Mouse (Mus musculus) megakaryocyte, embryonic 14.5 days (primary cell): Measurements from ENCODE around the gene Itgb1. TPM values are rescaled to one million over a fixed set of nuclear protein-coding genes. Genes with fewer than 3 reads are reported as not detected.
A peak's percentile ranks its signal among the peaks of the same experiment; 100 is the strongest.

Experiments used
- H3K27me3 ChIP-seq: replicated peaks from 2 replicates; pipeline ENCODE3; 2012; ENCODE audit warnings: inconsistent platforms
- H3K36me3 ChIP-seq: replicated peaks from 2 replicates; pipeline ENCODE3; 2012; ENCODE audit warnings: low read length, inconsistent platforms, mixed read lengths
- H3K4me1 ChIP-seq: 2 replicates; pipeline ENCODE4 v1.6.1; 2012; ENCODE audit warnings: inconsistent platforms
- H3K4me3 ChIP-seq: replicated peaks from 2 replicates; pipeline ENCODE3; 2012; ENCODE audit warnings: moderate library complexity, mild to moderate bottlenecking, inconsistent platforms
- H3K9me3 ChIP-seq: 2 replicates; pipeline ENCODE4 v1.6.1; 2012; ENCODE audit warnings: inconsistent platforms
- FLI1 ChIP-seq: IDR thresholded peaks from 2 replicates; pipeline ENCODE4 v1.6.1; 2012; ENCODE audit warnings: low read length, inconsistent platforms, mixed read lengths
- GATA1 ChIP-seq: IDR thresholded peaks from 3 replicates; pipeline ENCODE4 v1.6.1; 2012; ENCODE audit warnings: mixed read lengths, low read length, inconsistent platforms, borderline replicate concordance
- polyA plus RNA-seq: library from polyadenylated mRNA; stranded (reverse); fragments of >175 nt; gene quantifications from 2 replicates; pipeline ENCODE4 v1.2.3, GENCODE M21; 2012; ENCODE audit warnings: low replicate concordance; ENCODE audit not compliant: insufficient read depth

Gene Itgb1
- polyA plus RNA-seq, result 47.5 and 54.1 TPM in 2 replicates

DNA sequence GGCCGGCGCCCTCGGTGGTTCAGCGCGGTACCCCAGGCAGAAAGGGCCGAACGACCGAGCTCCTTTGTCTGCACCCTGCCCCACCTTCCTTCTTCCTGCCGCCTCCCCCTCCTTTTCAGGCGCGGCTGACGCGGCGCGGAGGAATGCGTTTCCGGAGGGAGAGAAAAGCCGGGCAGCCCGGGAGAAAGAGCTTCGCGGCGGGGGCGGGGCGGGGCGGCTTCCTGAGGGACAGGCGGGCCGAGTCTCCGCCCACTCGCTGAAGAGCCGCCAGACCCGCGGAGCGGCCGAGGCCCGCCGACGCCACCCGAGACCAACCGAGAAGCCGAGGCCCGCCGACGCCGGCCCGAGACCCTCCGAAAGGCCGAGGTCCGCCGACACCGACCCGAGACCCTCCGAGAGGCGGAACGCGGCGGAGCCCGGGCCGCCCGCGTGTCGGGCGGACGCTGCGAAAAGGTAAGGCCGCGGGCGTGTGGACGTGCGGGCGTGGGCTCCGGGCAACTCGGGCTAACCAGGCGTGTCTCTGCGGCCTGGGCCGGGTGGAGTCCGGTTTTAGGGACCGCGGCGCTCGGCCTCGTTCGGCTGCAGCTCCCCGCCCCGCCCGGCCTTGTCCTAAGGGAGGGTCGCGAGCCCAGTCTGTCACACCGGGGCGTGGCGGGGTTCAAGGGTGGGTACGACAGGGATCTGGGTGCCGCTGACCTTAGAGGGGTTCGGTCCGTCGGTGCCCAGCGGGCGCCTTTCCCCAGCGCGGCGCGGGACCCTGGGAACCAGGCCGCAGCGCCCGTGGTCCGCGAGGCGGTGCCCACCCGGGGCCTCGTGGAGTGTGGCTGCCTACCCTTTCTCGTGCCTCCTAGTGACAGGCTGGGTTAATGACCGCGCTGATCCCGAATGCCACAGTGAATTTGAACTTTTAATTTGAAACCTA, at the start of gene Itgb1:
Itgb1 (plus strand) TSS at position 148 of the 922 bp plus-strand sequence.
- H3K9me3 ChIP-seq, result no peaks in the 10 kb centered on the region
- H3K4me3 ChIP-seq, result peak within 1 kb of the TSS; percentile 97
- H3K36me3 ChIP-seq, result no peaks in the 10 kb centered on the region
- peak; percentile 42; the same call in 1 of the 2 replicates for TF ChIP-seq FLI1
- TF ChIP-seq GATA1, result no peak
- H3K27me3 ChIP-seq, result no peaks in the 10 kb centered on the region
- peaks cover 55% of the 10 kb centered on the region for H3K4me1 ChIP-seq

DNA sequence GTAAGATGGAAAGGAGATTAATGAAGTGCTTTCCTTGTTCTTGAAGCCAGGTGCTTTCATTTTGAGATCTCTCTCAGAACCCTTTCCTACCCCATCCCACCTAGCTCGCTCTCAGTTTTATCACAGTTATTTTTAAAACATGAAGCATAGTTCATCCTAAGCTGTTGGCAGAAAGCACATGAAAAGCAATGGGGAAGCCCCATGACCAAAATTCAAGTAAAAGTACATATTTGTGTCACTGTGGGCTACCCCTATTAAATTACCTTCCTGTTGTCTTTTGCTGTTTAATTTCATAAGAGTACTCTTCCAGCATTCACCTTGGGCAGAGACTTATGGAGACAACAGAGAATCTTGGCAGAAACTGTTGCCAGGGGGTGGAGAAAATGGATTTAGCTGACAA, 42.4 kb upstream of the Itgb1 start:
- H3K27me3 ChIP-seq, result peaks cover 4% of the 10 kb centered on the region
- no peaks in the 10 kb centered on the region for H3K36me3 ChIP-seq
- H3K4me1 ChIP-seq, result peaks cover 50% of the 10 kb centered on the region
- TF ChIP-seq FLI1, result no peak
- no peak for TF ChIP-seq GATA1
- H3K4me3 ChIP-seq, result no peak overlapping the region
- peaks cover 5% of the 10 kb centered on the region; the same call in 1 of the 2 replicates for H3K9me3 ChIP-seq

DNA sequence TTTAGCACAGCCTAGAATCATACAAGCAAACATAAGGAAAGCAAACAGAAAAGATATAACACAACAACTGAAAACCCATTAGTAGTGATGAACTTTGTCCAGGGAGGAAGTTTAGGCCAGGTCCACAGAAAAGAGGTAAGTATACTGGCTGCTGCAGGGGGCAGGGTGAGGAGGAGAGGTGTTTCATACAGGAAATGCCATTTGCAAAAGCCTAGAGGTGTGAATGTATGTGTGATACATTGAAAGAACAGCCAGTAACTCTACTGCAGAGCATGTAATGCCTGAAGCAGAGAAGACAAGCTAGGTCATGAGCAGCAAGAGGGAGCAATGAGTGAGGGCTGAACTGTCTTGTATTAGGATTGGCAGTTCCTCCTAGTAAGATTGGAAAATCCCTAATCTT, 40.0 kb upstream of the Itgb1 start:
- H3K27me3 ChIP-seq, result peaks cover 4% of the 10 kb centered on the region
- peaks cover 66% of the 10 kb centered on the region for H3K4me1 ChIP-seq
- no peak for TF ChIP-seq GATA1
- no peak for TF ChIP-seq FLI1
- H3K36me3 ChIP-seq, result no peaks in the 10 kb centered on the region
- peaks cover 5% of the 10 kb centered on the region; the same call in 1 of the 2 replicates for H3K9me3 ChIP-seq
- H3K4me3 ChIP-seq, result no peak overlapping the region

DNA sequence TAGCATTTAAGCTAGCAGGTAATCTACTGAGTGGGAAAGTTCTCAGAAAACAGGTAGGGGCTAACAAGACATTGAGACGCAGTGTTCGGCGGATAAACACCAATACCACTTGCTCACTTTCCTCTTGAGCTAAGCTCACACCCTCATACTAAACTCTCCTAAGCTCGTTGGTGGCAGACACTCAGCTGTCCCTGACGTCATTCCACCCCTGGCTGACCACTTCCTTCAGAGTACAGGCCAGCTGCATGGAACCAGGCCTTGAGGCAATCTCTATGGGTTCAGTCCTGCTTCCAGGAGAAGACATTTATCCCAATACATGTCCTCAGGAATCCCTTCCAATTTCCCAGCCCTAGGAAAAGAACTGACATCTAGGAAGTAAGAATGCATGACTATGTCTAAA, 39.0 kb upstream of the Itgb1 start:
- no peak for TF ChIP-seq FLI1
- TF ChIP-seq GATA1, result no peak
- peaks cover 71% of the 10 kb centered on the region for H3K4me1 ChIP-seq

DNA sequence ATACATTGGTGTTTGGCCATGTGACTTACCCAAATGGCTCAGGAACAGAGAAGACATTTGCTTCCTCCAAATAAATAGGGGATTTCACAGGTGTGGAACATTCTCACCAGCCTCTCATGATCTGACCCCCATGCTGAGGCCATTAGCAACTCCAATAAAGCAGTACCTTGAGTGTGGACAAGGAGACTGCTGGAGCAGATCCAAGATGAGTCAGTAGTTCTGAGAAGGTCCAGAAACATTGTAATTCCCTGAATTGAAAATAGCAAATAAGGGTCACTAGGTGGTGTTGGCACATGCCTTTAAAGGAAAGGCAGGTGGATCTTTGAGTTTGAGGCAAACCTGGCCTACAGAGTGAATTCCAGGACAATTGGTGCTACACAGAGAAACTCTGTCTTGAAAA, 37.4 kb upstream of the Itgb1 start:
- H3K4me1 ChIP-seq, result peaks cover 83% of the 10 kb centered on the region
- no peak for TF ChIP-seq FLI1
- no peak for TF ChIP-seq GATA1
- H3K4me3 ChIP-seq, result no peak overlapping the region
- H3K36me3 ChIP-seq, result no peaks in the 10 kb centered on the region
- H3K9me3 ChIP-seq, result no peaks in the 10 kb centered on the region
- H3K27me3 ChIP-seq, result no peaks in the 10 kb centered on the region

More for the DNA sequence above, 39.0 kb upstream of the Itgb1 start:
- H3K9me3 ChIP-seq, result peaks cover 5% of the 10 kb centered on the region; the same call in 1 of the 2 replicates
- no peak overlapping the region for H3K4me3 ChIP-seq
- no peaks in the 10 kb centered on the region for H3K36me3 ChIP-seq
- peaks cover 2% of the 10 kb centered on the region for H3K27me3 ChIP-seq

DNA sequence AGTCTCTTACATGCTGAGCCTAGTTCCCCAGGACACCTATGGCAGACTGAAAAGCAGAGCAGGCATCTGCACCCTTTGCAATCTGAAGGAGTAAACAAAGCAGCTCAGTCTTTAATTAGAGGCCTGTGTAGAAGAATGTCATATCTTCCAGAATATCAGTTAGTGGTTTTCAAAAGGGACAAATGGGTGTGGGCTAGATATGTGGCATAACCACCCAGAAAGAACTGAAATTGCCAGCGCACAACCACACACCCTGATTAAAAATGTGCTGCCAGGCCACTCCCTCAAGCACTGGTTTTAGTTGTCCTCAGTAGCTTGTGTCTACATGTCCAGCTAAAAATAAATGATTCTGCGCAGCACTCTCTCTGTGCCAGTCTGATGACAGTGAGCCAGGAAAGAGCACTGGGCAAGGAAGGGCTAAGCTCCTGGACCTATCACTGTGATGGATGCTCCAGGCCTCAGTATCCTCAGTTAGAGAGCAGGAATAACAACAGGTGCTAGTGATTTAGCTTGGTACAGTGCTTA, 35.1 kb upstream of the Itgb1 start:
- H3K4me1 ChIP-seq, result peaks cover 84% of the 10 kb centered on the region
- H3K27me3 ChIP-seq, result no peaks in the 10 kb centered on the region
- no peaks in the 10 kb centered on the region for H3K36me3 ChIP-seq
- H3K4me3 ChIP-seq, result no peak overlapping the region
- H3K9me3 ChIP-seq, result no peaks in the 10 kb centered on the region
- TF ChIP-seq FLI1 (no peak), GATA1 (no peak)

DNA sequence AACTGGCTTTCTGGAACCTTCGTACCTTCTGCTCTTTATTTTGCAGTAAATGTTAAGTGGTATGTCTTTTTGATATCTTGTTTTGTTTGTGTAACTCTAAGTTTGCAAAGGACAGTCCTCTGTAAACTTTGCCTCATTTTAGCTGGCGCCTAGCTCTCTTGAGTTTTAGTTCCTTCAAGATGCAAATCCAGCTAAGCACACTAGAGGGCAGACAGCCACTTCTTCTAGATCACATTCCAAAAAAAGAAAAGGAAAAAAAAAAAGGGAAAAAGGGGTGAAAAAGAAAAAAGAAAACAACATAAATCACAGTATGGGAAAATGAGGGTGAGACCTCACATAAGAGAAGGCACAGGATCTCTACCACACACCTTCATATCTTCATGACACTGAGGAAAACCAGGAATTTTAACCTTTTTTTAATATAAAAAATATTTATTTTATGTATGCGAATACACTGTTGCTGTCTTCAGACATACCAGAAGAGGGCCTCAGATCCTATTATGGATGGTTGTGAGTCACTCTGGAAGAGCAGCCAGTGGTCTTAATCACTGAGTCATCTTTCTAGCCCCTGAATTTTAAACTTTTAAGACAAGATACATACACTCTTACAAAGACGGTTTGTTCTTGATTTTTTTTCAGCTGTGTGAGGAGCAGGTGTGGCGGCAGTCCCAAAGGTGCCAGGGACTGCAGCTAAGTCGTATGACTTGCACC, 32.9 kb upstream of the Itgb1 start:
- Histone ChIP-seq H3K4me3 (no peak overlapping the region), H3K36me3 (peaks cover 4% of the 10 kb centered on the region), H3K27me3 (no peaks in the 10 kb centered on the region), H3K9me3 (no peaks in the 10 kb centered on the region), H3K4me1 (peaks cover 75% of the 10 kb centered on the region)
- no peak for TF ChIP-seq FLI1
- no peak for TF ChIP-seq GATA1

DNA sequence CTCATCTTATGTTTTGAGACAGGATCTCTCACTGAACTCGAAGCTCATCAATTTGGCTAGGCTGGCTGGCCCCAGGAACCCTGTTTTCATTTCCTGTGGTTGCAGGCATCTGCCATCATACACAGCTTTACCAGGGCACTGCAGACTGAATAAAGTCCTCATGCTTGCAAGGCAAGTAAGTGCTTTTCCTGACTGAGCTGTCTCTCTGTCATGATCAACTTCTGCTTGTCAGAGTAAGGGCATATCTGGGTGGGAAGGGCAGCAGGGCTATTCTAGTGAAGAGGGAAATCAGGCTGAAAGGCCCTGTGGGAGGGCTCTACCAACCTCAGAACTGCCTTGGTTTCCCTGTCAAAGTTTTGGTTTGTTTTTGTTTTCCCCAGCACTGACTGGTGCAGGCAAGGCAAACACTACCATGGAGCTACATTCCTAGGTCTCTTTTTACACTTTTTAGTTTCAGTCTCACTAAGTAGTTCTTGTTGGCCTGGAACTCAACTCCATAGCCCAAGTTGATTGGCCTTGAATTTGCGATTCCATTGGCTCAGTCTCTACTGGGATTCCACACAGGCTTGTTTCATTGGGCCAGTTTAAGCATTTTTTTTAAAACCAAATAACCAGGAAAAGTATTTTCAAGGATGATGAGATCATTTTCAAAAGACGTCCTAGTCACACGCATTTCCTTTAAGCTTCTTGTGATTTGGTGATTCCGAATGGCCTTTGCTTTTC, 31.7 kb upstream of the Itgb1 start:
- Histone ChIP-seq H3K9me3 (peaks cover 9% of the 10 kb centered on the region; the same call in 1 of the 2 replicates), H3K4me1 (peaks cover 65% of the 10 kb centered on the region), H3K27me3 (no peaks in the 10 kb centered on the region), H3K36me3 (peaks cover 12% of the 10 kb centered on the region), H3K4me3 (peak overlapping the region; percentile 92)
- TF ChIP-seq GATA1 (no peak), FLI1 (no peak)
